Mouse (Mus musculus) Muller cell, postnatal 12 days (primary cell): ENCODE measurements around the gene Gm10647.
A peak's percentile ranks its signal among the peaks of the same experiment; 100 is the strongest.
"Not testable (repeated sequence)": the region's sequence is repeated elsewhere in the genome, so short reads cannot be mapped to it uniquely, and the experiment has no call there.

ENCODE experiments used
- DNase-seq: peaks from one replicate; pipeline ENCODE4 v3.0.0-alpha.2; 2015; ENCODE audit errors: inconsistent ontology term

Gm10647 gene

DNA sequence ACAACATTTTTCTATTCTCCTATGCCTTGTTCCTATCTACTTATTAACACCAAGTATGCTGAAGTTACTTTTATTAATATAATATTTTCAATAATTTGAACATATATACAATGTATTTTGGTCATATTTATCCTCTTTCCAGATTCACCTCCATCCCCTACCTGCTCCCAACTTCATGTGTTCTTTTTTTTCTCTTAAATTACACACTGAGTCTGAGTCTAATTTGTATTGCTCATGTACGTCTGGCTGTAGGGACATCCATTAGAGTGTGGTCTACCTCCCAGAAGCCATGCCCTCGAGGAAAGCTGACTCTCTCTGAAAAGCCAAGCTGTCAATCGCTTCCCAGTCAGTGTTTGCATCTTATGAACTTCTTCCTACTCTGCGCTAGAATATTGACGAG, at the start of gene Gm10647:
Gene Gm10647, plus strand, starts transcription at position 301 of the 400 bp plus-strand sequence.
- no peak for DNase-seq

DNA sequence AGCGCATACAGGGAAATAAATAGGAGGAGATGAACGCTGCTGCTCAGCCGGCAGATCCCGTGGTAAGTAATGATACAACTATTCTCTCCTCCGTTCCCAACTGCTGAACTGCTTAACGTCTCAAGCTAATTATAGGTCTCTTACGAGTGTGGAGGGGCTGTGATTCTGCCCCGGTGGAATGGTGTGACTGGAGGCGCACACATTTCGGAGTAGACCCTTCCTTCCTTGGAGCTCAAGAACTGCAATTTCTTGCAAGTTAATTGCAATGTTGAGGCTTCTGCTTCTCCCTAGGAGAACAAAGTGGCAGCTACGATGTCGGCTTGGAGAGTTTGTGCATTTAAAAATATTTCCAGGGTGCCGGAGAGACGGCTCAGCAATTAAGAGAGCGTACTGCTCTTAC, 48.4 kb upstream of the Gm10647 start:
- DNase-seq: no peak

DNA sequence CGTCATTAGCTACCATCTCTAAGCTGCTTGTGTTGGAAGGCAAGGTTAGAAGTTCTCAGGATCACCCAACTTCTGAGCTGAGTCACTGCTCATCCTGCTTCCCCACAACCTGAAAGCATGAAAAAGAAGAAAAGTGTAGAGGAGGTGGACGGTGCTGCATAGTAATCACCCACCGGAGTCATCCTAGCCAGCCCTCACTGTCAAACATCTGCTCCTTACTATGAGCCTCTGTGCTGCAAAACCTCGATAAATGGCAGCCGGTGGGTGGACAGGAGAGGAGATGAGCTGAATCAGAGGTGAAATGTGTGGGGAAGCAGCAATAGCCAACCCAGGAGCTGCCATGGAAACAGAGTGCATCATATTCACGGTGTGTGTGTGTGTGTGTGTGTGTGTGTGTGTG, 44.0 kb upstream of the Gm10647 start:
- DNase-seq: no peak

DNA sequence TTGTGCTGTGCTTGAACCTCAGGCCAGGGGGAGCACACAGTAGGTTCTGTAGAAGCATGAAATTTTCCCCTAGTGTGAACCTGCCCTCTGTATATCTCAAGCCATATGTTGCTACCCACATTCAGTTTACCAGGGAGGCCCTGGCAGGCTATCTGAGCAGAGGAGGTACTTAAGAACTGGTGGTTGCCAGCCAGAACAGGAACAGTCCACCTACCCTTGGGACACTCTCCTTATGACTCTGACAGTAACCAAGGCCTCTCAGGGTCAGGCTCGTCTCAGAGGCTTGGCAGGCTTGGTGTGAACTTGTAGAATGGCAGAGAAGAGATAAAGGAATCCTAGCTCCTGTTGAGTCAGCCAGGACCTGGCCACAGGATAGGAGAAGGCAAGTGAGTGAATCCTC, 35.8 kb upstream of the Gm10647 start:
- no peak for DNase-seq

DNA sequence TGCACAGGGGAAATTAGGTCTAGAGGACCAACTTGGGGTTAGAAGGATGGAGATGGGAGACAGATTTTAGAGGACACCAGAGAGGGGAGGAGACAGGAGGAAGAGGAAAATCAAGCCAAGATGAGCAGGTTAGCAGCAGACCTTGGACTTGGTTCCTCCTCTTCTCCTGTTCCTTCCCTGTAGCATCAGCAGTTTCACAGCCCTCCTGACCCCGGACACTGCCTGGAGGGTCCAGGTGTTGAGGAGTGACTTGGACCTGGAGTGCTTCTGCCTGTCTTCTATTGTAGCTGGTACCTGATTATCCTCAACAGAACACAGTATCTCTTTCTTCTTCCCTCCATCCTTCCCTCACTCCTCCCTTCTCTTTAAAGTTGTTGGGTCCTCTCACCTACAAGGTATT, 28.1 kb upstream of the Gm10647 start:
- no peak for DNase-seq

DNA sequence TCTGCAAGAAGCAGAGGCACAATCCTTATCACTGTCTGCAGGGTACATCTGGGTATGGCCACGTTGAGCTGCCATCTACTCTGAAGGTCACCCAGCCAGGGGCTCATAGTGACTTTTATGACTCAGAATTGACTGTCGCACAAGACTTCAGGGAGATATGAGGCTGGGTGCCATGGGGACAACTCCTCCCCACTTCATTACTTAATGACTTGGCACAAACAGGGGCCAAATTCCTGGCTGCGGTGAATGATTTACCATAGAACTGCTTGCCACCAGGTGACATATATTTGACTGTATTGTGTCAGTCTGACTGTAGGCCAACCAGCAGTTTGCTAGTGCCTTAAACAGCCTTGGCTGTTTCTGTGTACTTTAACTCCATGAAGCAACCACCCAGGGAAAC, 27.6 kb upstream of the Gm10647 start:
- no peak for DNase-seq

DNA sequence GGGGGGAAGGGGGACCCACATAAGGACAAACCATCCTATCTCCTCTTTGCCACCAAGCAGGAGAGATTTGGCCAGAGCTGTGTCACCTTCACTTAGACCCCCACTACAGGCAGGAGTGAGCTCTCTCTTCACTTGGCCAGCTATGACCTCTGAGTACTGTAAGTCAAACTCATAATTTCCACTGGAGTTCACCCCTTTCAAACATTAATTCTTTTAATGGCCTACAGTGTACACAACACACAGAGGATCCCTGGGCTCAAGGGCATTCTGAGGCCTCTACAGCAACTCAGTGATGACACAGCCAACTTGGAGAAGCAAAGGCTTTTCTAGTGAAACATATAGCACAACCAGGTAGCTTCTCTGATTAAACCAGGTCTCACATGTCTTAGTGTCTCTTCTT, 26.1 kb upstream of the Gm10647 start:
- no peak for DNase-seq

DNA sequence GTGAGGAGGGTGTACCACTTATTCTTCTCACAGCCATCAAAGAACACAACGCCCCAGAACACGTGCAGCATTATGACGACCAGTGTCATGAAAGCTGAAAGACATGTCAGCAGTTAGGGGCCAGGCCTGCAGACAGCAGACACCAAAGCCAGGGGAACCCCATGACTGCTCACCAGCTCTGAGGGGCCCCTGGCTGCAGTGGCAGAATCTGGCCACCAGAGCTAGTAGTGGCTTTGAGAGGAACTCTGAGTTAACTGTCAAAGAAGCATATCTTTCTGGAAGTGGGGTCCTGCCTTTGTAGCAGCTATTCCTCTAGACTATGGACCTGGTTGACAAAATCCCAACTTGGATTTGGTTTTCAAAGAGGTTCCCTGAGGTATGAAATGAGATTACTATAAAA, 12.3 kb upstream of the Gm10647 start:
- DNase-seq: not testable (repeated sequence)

DNA sequence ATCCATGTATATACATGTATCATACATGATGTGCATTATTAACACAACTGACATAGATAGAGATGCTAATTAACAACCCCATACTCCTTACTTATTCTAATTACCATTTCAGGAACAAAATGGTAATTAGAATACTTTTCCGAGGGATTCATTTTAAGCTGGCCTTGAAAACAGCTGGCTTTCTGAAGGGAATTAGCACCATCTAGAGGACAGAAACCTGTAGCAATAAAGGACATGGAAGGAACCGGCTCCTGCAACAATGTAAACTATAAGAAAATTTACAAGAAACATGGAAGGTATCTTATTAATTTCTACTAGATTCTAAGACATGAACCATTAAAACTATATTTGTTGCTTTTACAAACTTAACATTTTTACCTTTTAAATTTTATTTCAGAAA, 9.0 kb upstream of the Gm10647 start:
- DNase-seq: peak; percentile 19

DNA sequence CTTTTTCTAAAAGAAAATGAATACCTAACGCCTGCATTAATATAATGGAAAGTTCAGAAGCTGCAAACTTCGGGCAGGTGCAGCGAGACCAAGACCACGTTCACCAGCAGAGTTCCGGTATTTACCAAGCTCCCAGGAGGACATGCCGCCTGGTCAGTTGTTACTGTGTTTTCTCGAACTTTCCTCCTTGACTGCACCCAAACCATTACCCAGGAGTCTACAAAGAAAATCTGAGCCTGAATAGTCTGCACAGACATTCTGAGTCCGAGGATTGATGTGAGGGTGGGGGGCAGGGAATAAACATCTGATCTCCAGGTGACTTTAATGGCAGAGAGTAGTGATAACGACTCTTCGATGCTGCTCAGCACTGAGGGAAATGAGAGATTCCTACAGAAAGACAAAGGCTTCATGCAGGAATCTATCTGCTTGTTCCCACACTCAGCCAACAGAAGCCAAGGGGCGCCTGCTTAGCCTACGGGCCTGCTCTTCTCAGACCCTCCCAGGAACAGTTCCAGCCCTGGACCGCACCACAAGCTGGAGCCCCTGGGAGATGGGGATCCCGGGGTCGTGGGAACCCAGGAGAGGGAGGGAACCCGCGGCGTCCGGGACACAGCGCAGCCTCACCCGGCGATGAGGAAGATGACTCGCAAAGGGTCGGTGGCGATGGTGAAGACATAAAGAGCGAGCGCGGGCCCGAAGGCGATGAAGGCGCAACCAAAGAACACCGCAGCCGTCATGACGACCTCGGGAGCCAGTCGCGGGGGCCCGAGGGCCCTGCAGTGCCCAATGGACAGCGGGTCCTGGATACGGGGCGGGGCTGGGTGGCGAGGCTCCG, 2.0 kb upstream of the Gm10647 start:
- no peak for DNase-seq

DNA sequence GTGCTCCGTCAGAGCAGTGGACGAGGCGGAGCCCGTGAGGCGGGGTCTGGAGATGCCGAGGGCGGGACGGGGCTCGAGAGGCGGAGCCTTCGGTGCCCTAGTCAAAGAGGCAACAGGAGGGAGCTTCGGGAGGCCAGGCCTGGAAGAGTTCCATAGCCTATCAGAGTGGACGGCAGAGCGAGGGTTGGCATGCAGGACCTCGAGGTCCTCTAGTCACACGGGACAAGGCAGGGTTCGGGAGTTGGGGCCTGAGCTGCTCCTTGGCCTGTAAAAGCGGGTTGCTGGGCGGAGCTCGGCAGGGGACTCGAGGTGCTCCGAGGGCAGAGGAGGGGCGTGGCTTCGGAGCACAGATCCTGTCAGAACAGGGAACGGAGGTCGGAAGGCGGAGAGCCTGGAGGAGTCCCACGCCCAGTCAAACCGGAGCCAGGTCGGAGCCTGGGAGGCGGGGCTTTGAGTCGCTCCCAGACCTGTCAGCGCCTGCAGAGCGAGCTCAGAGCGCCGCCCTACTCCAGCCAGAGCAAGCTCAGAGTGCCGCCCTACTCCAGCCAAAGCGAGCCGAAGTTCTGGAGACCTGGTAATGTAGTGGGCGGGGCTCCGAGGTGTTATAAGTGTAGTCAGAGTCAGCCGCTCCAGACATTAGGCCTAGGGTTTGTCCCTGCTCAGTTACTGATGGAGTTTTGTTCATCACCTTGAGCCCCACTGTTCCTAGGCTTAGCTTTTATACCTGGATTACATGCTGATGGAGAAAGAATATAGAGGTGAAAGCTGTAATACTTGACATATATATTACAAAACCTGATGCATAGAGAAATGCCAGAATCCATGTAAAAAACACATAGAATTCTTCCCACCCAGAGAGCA, 1.1 kb upstream of the Gm10647 start, which contains the start of gene Aph1b:
Gene Aph1b, minus strand, starts transcription at position 27 of the 861 bp plus-strand sequence.
- DNase-seq: peak; percentile 100

DNA sequence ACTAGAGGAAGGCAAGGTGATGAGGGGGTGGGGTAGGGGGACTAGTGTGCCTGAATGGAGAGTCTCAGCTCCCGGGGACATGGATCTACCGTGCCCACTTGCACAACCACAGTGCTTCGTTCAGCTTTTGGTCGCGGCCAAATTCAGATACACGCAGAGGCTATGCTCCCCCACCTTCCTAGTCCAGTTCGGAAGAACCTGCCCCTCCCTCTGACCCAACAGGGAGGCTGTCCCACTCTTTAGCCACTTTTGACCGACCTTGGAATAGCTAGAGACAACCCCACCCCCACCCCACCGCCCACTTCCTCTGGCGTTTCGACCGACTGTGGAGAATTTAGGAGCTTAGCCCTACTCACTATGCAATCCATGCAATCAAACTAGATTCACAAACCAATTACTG, 5.1 kb downstream of the Gm10647 start:
- no peak for DNase-seq

DNA sequence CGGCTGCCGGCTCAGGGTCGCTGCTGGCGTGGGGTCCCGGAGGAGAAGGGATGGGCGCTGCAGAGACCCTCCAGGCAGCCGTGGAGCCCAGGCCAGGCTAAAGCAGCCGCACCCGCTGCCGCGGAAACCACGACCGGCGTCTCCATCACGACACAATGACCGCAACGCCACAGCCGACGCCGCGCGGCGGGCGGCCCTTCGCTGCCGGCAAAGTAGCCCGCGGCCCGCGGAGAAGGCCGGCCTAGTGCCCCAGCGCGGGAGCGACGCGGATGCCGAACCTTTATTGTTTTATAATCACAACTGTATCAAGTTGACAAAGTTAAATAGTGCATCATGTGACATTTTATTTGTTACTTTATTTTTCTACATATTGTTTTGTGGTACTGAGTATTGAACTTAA, 9.1 kb downstream of the Gm10647 start:
- DNase-seq: peak; percentile 24

DNA sequence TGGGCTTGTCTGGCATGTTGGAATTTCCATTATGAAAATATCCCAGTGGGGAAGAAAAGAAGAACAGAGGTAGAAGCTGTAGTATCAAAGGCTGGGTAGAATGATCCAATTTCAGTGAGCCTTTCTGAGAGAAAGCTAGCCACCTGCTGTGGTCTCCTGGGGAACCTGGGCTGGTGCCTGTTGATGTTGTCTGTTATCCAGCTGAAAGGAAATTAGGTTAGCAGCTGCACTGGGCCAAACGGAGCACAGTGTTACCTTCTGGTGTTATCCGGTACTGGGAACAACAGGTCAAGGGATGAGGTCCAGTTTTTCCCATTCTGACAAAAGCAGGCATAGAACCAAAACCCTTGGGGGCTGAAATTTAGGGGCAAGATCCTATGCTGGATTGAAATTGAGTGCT, 16.6 kb downstream of the Gm10647 start:
- DNase-seq: no peak

DNA sequence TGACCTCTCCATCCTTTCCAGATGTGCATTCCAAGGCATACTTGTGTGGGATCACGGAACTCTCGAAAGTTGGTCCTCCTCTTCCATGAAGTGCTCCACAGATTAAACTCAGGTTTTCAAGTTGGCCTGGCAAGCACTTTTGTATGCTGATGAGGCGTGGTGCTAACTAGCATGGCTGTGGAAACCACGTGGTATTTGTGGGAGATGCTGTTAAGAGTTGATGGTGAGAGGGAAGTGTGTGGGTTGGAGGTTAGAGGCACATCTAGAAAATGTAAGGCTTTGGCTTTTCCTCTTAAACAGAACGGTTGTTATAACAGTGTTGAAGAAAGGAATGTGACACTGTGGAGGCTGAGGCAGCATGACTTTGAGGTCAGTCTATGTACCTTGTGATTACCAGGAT, 24.2 kb downstream of the Gm10647 start:
- DNase-seq: no peak

DNA sequence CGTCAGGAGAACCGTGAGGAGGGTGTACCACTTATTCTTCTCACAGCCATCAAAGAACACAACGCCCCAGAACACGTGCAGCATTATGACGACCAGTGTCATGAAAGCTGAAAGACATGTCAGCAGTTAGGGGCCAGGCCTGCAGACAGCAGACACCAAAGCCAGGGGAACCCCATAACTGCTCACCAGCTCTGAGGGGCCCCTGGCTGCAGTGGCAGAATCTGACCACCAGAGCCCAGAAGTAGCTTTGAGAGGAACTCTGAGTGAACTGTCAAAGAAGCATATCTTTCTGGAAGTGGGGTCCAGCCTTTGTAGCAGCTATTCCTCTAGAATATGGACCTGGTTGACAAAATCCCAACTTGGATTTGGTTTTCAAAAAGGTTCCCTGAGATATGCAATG, 25.4 kb downstream of the Gm10647 start:
- DNase-seq: not testable (repeated sequence)

DNA sequence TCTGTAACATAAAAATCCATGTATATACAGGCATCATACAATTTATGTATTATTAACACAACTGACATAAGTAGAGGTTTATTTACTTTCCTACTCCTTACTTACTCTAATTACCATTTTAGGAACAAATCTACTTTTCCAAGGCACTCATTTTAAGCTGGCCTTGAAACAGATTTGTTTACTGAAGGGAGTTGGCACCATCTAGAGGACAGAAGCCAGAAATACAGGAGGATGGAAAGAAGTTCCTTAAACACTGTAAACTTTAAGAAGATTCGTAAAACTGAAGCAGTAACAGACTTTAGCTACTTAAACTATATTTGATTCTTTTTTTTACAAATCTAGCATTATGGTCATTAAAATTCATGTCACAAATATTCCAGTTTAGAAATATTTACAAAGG, 29.2 kb downstream of the Gm10647 start:
- peak; percentile 50 for DNase-seq

DNA sequence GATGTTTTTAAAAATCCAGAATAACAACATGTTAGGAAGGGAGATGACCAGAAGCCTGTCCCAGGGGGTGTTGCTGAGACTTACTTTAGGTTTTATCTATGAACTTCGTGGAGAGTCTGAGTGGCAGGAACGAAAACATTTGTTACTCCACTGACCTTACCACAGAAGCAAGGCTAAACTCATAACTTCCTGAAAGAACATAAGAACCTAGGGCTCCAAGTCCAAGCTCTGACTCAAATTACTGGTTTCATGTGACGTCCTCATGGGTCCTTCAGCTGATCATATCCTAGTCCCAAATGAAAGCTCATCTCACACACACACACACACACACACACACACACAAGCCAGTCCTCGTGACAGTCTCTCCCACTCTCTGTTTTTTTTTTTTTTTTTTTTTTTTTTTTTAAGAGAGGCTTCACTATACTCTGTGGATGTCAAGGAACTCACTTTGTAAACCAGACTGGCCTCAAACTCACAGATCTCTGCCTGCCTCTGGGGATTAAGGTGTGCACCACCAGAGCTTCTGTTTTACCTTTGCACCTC, 35.6 kb downstream of the Gm10647 start:
- DNase-seq: no peak

DNA sequence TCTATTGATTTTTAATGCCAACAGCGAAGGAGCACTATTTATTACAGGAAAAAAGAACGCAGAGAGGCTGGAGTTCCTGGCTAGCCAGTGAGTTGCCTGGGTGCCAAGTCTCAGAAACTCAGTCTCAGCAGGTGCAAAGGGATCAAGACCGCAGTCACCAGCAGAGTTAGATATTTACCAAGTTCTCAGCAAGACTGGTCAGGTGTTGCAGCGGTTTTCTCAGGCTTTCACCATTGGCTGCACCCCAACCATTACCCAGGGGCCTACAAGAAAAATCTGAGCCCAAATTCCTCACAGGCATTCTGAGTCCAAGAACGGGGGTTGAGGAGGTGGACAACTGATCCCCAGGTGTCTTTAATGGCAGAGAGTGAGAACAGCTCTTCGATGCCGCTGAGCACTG, 37.0 kb downstream of the Gm10647 start:
- no peak for DNase-seq

DNA sequence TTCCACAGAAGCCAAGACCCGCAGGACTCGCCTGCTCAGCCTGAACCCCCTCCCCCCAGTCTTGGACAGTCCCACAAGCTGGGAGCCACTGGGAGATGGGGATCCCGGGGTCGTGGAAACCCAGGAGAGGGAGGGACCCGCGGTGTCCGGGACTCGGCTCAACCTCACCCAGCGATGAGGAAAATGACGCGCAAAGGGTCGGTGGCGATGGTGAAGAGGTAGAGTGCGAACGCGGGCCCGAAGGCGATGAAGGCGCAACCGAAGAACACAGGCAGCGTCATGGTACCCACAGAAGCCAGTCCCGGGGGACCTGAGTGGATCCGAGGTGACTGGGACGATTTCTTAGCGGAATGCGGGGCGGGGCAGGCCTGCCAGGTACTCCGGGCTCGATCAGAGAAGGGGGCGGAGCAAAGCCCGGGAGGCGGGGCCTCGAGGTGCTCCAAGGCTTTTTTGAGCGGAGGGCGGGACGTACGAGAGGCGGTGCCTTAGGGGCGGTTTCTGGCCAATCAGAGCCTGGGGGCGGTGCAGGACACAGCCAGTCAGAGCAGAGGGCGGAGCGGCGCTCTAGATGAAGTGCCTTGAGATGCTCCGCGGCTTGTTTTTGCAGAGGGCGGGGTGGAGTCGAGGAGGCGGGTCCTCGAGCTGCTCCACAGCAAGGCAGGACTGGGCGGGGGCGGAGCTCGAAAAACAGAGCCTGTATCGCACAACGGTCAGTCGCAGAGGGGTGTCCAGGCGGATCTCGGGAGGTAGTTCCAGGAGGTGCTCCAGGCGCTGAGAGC, 37.7 kb downstream of the Gm10647 start, which contains the start of gene Aph1c:
Gene Aph1c, minus strand, starts transcription at position 409 of the 779 bp plus-strand sequence.
- peak; percentile 99 for DNase-seq

DNA sequence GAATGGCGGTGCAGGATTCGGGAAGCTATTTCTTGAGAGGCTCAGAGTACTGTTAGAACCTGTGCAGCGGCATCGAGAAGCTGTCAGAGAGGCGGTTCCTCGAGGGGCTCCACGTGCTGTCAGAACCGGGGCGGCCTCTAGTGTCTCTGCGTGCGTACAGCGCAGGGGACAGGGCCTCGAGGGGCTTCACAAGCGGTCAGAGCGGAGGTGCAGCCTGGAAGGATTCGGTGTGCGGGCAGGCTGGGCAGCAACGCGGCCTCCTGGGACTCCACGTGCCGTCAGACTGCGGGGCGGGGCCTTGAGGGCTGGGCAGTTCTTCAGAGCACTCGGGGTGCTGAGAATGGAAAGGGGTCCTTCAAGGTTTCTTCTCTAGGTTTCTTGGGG, 38.2 kb downstream of the Gm10647 start:
- DNase-seq: no peak

DNA sequence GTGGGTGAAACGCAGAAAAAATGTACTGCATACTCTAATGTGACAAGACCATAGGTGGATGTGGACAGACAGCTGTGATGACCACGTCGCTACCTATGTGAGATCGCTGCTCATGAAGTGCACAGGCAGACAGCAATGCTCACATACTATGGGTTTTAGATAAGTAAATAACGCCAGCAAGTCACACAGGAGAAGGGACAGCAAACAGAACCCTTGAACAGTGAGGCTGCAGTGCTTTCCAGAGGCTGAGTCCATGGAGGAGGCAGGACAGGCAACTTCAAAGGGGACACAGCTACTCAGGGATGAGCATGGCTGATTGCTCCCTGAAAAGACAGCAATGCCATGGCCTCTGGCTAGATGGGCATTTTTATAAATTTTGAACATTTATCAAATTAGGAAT, 50.0 kb downstream of the Gm10647 start:
- no peak for DNase-seq
